Mouse (Mus musculus) 3134 (cell line): ENCODE data around the gene Acbd6.

ENCODE experiments used
- DNase-seq: peaks from one replicate; pipeline ENCODE4 v3.0.0-alpha.2; 2011; ENCODE audit warnings: low spot score; ENCODE audit not compliant: insufficient read length; ENCODE audit errors: extremely low read depth

Gene Acbd6

GRCm38 (mm10) chr1:155558012-155558842, at the start of gene Acbd6:
Gene Acbd6, plus strand, starts transcription at chr1:155558120.
- peak; percentile 80 for DNase-seq

GRCm38 (mm10) chr1:155510263-155510662, 47.7 kb upstream of the Acbd6 start:
- peak; percentile 31 for DNase-seq

- no peak for DNase-seq
Measured at GRCm38 (mm10) chr1:155515866-155516265, 42.1 kb upstream of the Acbd6 start.

- peak; percentile 22 for DNase-seq
Measured at GRCm38 (mm10) chr1:155516594-155516993, 41.3 kb upstream of the Acbd6 start.

GRCm38 (mm10) chr1:155517060-155517459, 40.9 kb upstream of the Acbd6 start:
- no peak for DNase-seq

- no peak for DNase-seq
Measured at GRCm38 (mm10) chr1:155520285-155520684, 37.6 kb upstream of the Acbd6 start.

GRCm38 (mm10) chr1:155522493-155522892, 35.4 kb upstream of the Acbd6 start:
- DNase-seq: no peak

GRCm38 (mm10) chr1:155526176-155526575, 31.7 kb upstream of the Acbd6 start:
- no peak for DNase-seq

GRCm38 (mm10) chr1:155527027-155527786, 30.7 kb upstream of the Acbd6 start:
- peak; percentile 35 for DNase-seq

GRCm38 (mm10) chr1:155527787-155528158, 30.1 kb upstream of the Acbd6 start:
- DNase-seq: no peak

- no peak for DNase-seq
Measured at GRCm38 (mm10) chr1:155528405-155529119, 29.4 kb upstream of the Acbd6 start.

- no peak for DNase-seq
Measured at GRCm38 (mm10) chr1:155529120-155529963, 28.6 kb upstream of the Acbd6 start.

GRCm38 (mm10) chr1:155530561-155531457, 27.1 kb upstream of the Acbd6 start:
- no peak for DNase-seq

GRCm38 (mm10) chr1:155532396-155532795, 25.5 kb upstream of the Acbd6 start:
- DNase-seq: no peak

GRCm38 (mm10) chr1:155532833-155533688, 24.9 kb upstream of the Acbd6 start:
- DNase-seq: peak; percentile 64

- no peak for DNase-seq
Measured at GRCm38 (mm10) chr1:155533689-155533965, 24.3 kb upstream of the Acbd6 start.

GRCm38 (mm10) chr1:155537005-155537642, 20.8 kb upstream of the Acbd6 start:
- no peak for DNase-seq

GRCm38 (mm10) chr1:155538006-155538405, 19.9 kb upstream of the Acbd6 start:
- no peak for DNase-seq
